Mouse (Mus musculus) heart, embryonic 13.5 days (tissue): ENCODE results near the gene Akr1b8. TPM values are rescaled to one million over a fixed set of nuclear protein-coding genes. Genes with fewer than 3 reads are reported as not detected.
A peak's percentile ranks its signal among the peaks of the same experiment; 100 is the strongest.
"Not testable (repeated sequence)": the region's sequence is repeated elsewhere in the genome, so short reads cannot be mapped to it uniquely, and the experiment has no call there.

Experiments
- ATAC-seq: fragments of 200-750 bp; cut with Nextera tagmentation; 2 replicates; pipeline ENCODE4 v1.8.0; 2017; ENCODE audit warnings: moderate TSS enrichment; ENCODE audit not compliant: insufficient number of reproducible peaks, low FRiP score, low TSS enrichment; ENCODE audit errors: extremely low read depth
- H3K27ac ChIP-seq: fragments of 300-500 bp; sonication (generic); replicated peaks from 2 replicates; pipeline ENCODE4 v1.5.1; 2015; ENCODE audit warnings: moderate library complexity, mild to moderate bottlenecking, inconsistent platforms
- H3K27me3 ChIP-seq: fragments of 300-500 bp; sonication (generic); replicated peaks from 2 replicates; pipeline ENCODE4 v1.6.1; 2015; ENCODE audit warnings: mild to moderate bottlenecking, inconsistent platforms
- H3K36me3 ChIP-seq: fragments of 300-500 bp; sonication (generic); 2 replicates; pipeline ENCODE4 v1.6.1; 2015; ENCODE audit warnings: mild to moderate bottlenecking, inconsistent platforms
- H3K4me1 ChIP-seq: fragments of 300-500 bp; sonication (generic); 2 replicates; pipeline ENCODE4 v1.6.1; 2015; ENCODE audit warnings: inconsistent platforms
- H3K4me2 ChIP-seq: fragments of 300-500 bp; sonication (generic); 2 replicates; pipeline ENCODE4 v1.6.1; 2015; ENCODE audit warnings: inconsistent platforms, mild to moderate bottlenecking, moderate library complexity
- H3K4me3 ChIP-seq: fragments of 300-500 bp; sonication (generic); 2 replicates; pipeline ENCODE4 v1.5.1; 2015; ENCODE audit warnings: moderate library complexity, mild to moderate bottlenecking, inconsistent platforms
- H3K9ac ChIP-seq: fragments of 300-500 bp; sonication (generic); 2 replicates; pipeline ENCODE4 v1.6.1; 2015; ENCODE audit warnings: inconsistent platforms, mild to moderate bottlenecking, moderate library complexity
- H3K9me3 ChIP-seq: fragments of 300-500 bp; sonication (generic); 2 replicates; pipeline ENCODE4 v1.6.1; 2016; ENCODE audit warnings: inconsistent platforms
- WGBS: fragments of 180-500 bp; shearing (Covaris S2); methylation state at CpG from one replicate; pipeline ENCODE4 v1.1.7; 2015; ENCODE audit warnings: mixed read lengths; 5-methylcytosine and 5-hydroxymethylcytosine counted together
- polyA plus RNA-seq: library from polyadenylated mRNA; unstranded; fragments of >200 nt; fragmentation: Nextera tagmentation; extraction: Ambion mirVana; gene quantifications from 2 replicates; pipeline ENCODE4 v1.2.1, GENCODE M21; 2015

The Akr1b8 gene
- polyA plus RNA-seq, 1 experiment from 2014 or later: 12.0 TPM

- H3K9me3 ChIP-seq: no peaks in the 10 kb centered on the region
- no peaks in the 10 kb centered on the region for H3K36me3 ChIP-seq
- no peak overlapping the region for H3K4me2 ChIP-seq
- H3K27me3 ChIP-seq: no peaks in the 10 kb centered on the region
- no peak overlapping the region for H3K4me3 ChIP-seq
- no peak for ATAC-seq
- 40% methylated on average over 5 of the region's 5 CpGs for WGBS
- no peak overlapping the region for H3K9ac ChIP-seq
- H3K4me1 ChIP-seq: peaks cover 10% of the 10 kb centered on the region
- no peak overlapping the region for H3K27ac ChIP-seq
Measured at GRCm38 (mm10) chr6:34331379-34331778, 22.5 kb upstream of the Akr1b8 start.

GRCm38 (mm10) chr6:34331804-34332203 lies 22.1 kb upstream of the Akr1b8 start:
- H3K36me3 ChIP-seq, ATAC-seq, H3K9me3 ChIP-seq, H3K4me2 ChIP-seq, H3K9ac ChIP-seq, H3K27ac ChIP-seq, H3K4me3 ChIP-seq, H3K27me3 ChIP-seq: not testable (repeated sequence)
- H3K4me1 ChIP-seq: peaks cover 10% of the 10 kb centered on the region
- WGBS: 74% methylated on average over 12 of the region's 12 CpGs

- Histone ChIP-seq H3K27me3 (no peaks in the 10 kb centered on the region), H3K4me1 (peaks cover 10% of the 10 kb centered on the region), H3K9ac (no peak overlapping the region), H3K4me3 (no peak overlapping the region), H3K9me3 (no peaks in the 10 kb centered on the region), H3K4me2 (no peak overlapping the region), H3K36me3 (no peaks in the 10 kb centered on the region), H3K27ac (no peak overlapping the region)
- ATAC-seq: no peak
- 79% methylated on average over 5 of the region's 5 CpGs for WGBS
Measured at GRCm38 (mm10) chr6:34334673-34335072, 19.2 kb upstream of the Akr1b8 start.

GRCm38 (mm10) chr6:34337799-34338198 lies 16.1 kb upstream of the Akr1b8 start:
- H3K4me1 ChIP-seq: peaks cover 6% of the 10 kb centered on the region; the same call in 1 of the 2 replicates
- WGBS: 74% methylated on average over 2 of the region's 2 CpGs
- H3K4me2 ChIP-seq: no peak overlapping the region
- H3K4me3 ChIP-seq: no peak overlapping the region
- no peak overlapping the region for H3K27ac ChIP-seq
- no peaks in the 10 kb centered on the region for H3K27me3 ChIP-seq
- H3K9me3 ChIP-seq: no peaks in the 10 kb centered on the region
- H3K36me3 ChIP-seq: no peaks in the 10 kb centered on the region
- no peak for ATAC-seq
- no peak overlapping the region for H3K9ac ChIP-seq

GRCm38 (mm10) chr6:34341991-34342390 lies 11.9 kb upstream of the Akr1b8 start:
- Histone ChIP-seq H3K27ac (no peak overlapping the region), H3K4me1 (peaks cover 26% of the 10 kb centered on the region), H3K9me3 (no peaks in the 10 kb centered on the region), H3K4me2 (no peak overlapping the region), H3K9ac (no peak overlapping the region), H3K36me3 (no peaks in the 10 kb centered on the region), H3K4me3 (no peak overlapping the region), H3K27me3 (no peaks in the 10 kb centered on the region)
- ATAC-seq: no peak
- WGBS: 60% methylated on average over 4 of the region's 4 CpGs

GRCm38 (mm10) chr6:34342476-34342875 lies 11.4 kb upstream of the Akr1b8 start:
- WGBS: 79% methylated on average over 2 of the region's 2 CpGs
- H3K4me3 ChIP-seq: no peak overlapping the region

GRCm38 (mm10) chr6:34343426-34343825 lies 10.5 kb upstream of the Akr1b8 start:
- Histone ChIP-seq H3K4me1 (peaks cover 26% of the 10 kb centered on the region), H3K9me3 (no peaks in the 10 kb centered on the region), H3K27me3 (no peaks in the 10 kb centered on the region), H3K36me3 (no peaks in the 10 kb centered on the region), H3K4me3 (no peak overlapping the region), H3K9ac (no peak overlapping the region), H3K4me2 (no peak overlapping the region), H3K27ac (no peak overlapping the region)
- no peak for ATAC-seq
- 77% methylated on average over 6 of the region's 6 CpGs for WGBS

More at GRCm38 (mm10) chr6:34342476-34342875, 11.4 kb upstream of the Akr1b8 start:
- no peak overlapping the region for H3K27ac ChIP-seq
- peaks cover 26% of the 10 kb centered on the region for H3K4me1 ChIP-seq
- no peak overlapping the region for H3K9ac ChIP-seq
- no peak for ATAC-seq
- H3K36me3 ChIP-seq: no peaks in the 10 kb centered on the region
- no peak overlapping the region for H3K4me2 ChIP-seq
- no peaks in the 10 kb centered on the region for H3K9me3 ChIP-seq
- H3K27me3 ChIP-seq: no peaks in the 10 kb centered on the region

- Histone ChIP-seq H3K4me2 (peak overlapping the region; percentile 22), H3K9me3 (no peaks in the 10 kb centered on the region), H3K9ac (no peak overlapping the region), H3K27ac (no peak overlapping the region), H3K36me3 (no peaks in the 10 kb centered on the region), H3K4me1 (peaks cover 26% of the 10 kb centered on the region), H3K4me3 (no peak overlapping the region), H3K27me3 (no peaks in the 10 kb centered on the region)
- 56% methylated on average over 10 of the region's 10 CpGs for WGBS
- ATAC-seq: no peak
Measured at GRCm38 (mm10) chr6:34344135-34344850, 9.6 kb upstream of the Akr1b8 start.

- Histone ChIP-seq H3K4me1 (peaks cover 26% of the 10 kb centered on the region), H3K4me2 (peak overlapping the region; percentile 22), H3K36me3 (no peaks in the 10 kb centered on the region), H3K4me3 (no peak overlapping the region), H3K27ac (no peak overlapping the region), H3K9ac (no peak overlapping the region), H3K9me3 (no peaks in the 10 kb centered on the region), H3K27me3 (no peaks in the 10 kb centered on the region)
- 20% methylated on average over 9 of the region's 9 CpGs for WGBS
- ATAC-seq: no peak
Measured at GRCm38 (mm10) chr6:34344935-34345334, 9.0 kb upstream of the Akr1b8 start.

- Histone ChIP-seq H3K4me1 (peaks cover 26% of the 10 kb centered on the region), H3K4me2 (peak overlapping the region; percentile 58), H3K27ac (no peak overlapping the region), H3K9ac (peak overlapping the region; percentile 56; the same call in 1 of the 2 replicates), H3K27me3 (no peaks in the 10 kb centered on the region), H3K9me3 (no peaks in the 10 kb centered on the region), H3K36me3 (no peaks in the 10 kb centered on the region), H3K4me3 (peak overlapping the region; percentile 16; the same call in 1 of the 2 replicates)
- 37% methylated on average over 14 of the region's 14 CpGs for WGBS
- ATAC-seq: no peak
Measured at GRCm38 (mm10) chr6:34346096-34346898, 7.6 kb upstream of the Akr1b8 start.

- Histone ChIP-seq H3K27me3 (no peaks in the 10 kb centered on the region), H3K4me1 (peaks cover 34% of the 10 kb centered on the region), H3K4me3 (no peak overlapping the region), H3K27ac (no peak overlapping the region), H3K9ac (no peak overlapping the region), H3K9me3 (no peaks in the 10 kb centered on the region), H3K4me2 (no peak overlapping the region), H3K36me3 (no peaks in the 10 kb centered on the region)
- ATAC-seq: no peak
- whole genome bisulfite sequencing: 70% methylated on average over 12 of the region's 12 CpGs
Measured at GRCm38 (mm10) chr6:34350037-34350699, 3.8 kb upstream of the Akr1b8 start.
